Mouse (Mus musculus): ENCODE measurements around the gene Polr2e. TPM values are rescaled to one million over a fixed set of nuclear protein-coding genes. Genes with fewer than 3 reads are reported as not detected.

Gene Polr2e
- polyA plus RNA-seq, 1 experiment from 2014 or later = 220 TPM

DNA sequence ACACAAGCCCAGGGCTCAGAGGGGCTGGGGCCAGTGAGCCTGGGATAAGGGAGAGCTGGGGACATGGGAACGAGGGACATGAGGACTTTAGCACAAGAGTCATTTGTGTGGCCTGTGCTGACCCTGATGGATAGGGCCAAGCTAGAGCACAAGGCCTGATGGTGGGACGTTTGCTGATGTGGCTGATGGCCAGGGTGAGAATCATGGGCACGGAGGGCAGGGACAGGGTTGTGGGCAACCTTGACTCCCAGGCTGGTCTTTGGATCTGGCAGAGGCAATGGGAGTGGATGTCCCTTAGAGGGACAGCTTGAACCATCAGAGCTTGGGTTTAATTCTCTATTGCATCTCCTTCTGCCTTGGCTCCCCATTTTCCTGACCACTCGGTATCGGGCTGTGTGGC, 37.7 kb upstream of the Polr2e start:
- Histone ChIP-seq H3K4me2 (replicated peaks; ENCODE audit: low read depth, low read length) (no peak overlapping the region), H3K4me3 (ENCODE audit: low read depth, low read length) (no peak overlapping the region), H3K27me3 (ENCODE audit: control insufficient read depth, insufficient read depth, low read length) (no peaks in the 10 kb centered on the region), H3K27ac (ENCODE audit: low read length) (no peak overlapping the region), H3K4me1 (ENCODE audit: control insufficient read depth, insufficient read depth, low read length) (0 out of 2 replicates have a peak, but pooled peaks cover 3% of the 10 kb centered on the region), H3K9me3 (ENCODE audit: control insufficient read depth, low read depth, low read length) (no peaks in the 10 kb centered on the region), H3K36me3 (ENCODE audit: control insufficient read depth, insufficient read depth, low read length) (peaks cover 16% of the 10 kb centered on the region), H3K9ac (replicated peaks; ENCODE audit: low read depth, low read length) (no peak overlapping the region)
- no peak for ATAC-seq (ENCODE audit: insufficient number of reproducible peaks, insufficient read depth, low FRiP score, low read depth)
- 86% methylated on average over 5 of the region's 5 CpGs for WGBS

DNA sequence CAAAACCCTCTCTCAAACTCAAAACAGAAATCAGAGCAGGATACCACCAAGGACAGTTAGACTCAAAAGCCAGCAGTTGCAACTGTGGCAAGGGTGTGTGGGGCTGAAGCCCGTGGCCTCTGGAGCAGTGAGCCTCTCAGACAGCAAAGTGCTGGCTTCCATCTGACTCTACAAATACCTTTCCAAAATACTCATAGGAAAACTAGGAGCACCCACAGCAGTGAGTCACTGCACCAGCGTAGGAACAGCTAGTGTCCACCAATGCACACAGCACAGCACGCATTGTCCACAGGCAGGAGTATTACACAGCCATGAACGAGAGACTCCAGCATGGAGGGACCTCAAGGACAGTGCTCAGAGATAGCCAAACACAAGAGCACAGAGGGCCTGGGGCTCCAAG, 36.8 kb upstream of the Polr2e start:
- no peak for ATAC-seq (ENCODE audit: insufficient number of reproducible peaks, insufficient read depth, low FRiP score, low read depth)
- no peaks in the 10 kb centered on the region for H3K9me3 ChIP-seq (ENCODE audit: control insufficient read depth, low read depth, low read length)
- WGBS = 95% methylated on average over 4 of the region's 4 CpGs

DNA sequence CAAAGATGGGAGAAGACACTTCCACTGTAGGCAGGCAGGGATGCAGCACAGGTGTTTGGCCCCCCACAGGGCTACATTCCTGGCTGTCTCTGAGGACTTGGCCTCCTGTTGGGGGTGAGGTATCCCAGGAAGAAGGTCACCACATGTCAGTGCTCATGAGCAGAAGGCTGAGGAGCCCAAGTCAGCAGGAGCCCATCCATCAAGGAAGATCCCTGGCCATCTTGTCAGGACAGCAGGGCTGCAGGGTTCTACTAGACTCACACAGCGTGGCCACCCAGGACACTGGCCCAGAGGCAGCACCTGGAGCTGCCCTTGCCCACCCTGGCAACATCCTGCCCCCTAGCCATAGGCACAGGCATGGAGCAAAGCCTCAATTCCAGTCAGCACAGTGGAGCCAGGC, 36.3 kb upstream of the Polr2e start:
- no peak overlapping the region for H3K4me3 ChIP-seq (ENCODE audit: low read depth, low read length)
- peaks cover 3% of the 10 kb centered on the region for H3K36me3 ChIP-seq (ENCODE audit: control insufficient read depth, insufficient read depth, low read length)
- H3K27me3 ChIP-seq (ENCODE audit: control insufficient read depth, insufficient read depth, low read length) = no peaks in the 10 kb centered on the region
- no peaks in the 10 kb centered on the region for H3K9me3 ChIP-seq (ENCODE audit: control insufficient read depth, low read depth, low read length)
- ATAC-seq (ENCODE audit: insufficient number of reproducible peaks, insufficient read depth, low FRiP score, low read depth) = no peak
- no peak overlapping the region for H3K27ac ChIP-seq (ENCODE audit: low read length)
- no peak overlapping the region for H3K9ac ChIP-seq (replicated peaks; ENCODE audit: low read depth, low read length)
- H3K4me1 ChIP-seq (ENCODE audit: control insufficient read depth, insufficient read depth, low read length) = peaks cover 11% of the 10 kb centered on the region
- H3K4me2 ChIP-seq (replicated peaks; ENCODE audit: low read depth, low read length) = no peak overlapping the region
- 54% methylated on average over 1 of the region's 1 CpGs for WGBS

More for the DNA sequence above, 36.8 kb upstream of the Polr2e start:
- Histone ChIP-seq H3K4me2 (replicated peaks; ENCODE audit: low read depth, low read length) (no peak overlapping the region), H3K9ac (replicated peaks; ENCODE audit: low read depth, low read length) (no peak overlapping the region), H3K36me3 (ENCODE audit: control insufficient read depth, insufficient read depth, low read length) (peaks cover 7% of the 10 kb centered on the region), H3K27me3 (ENCODE audit: control insufficient read depth, insufficient read depth, low read length) (no peaks in the 10 kb centered on the region), H3K4me3 (ENCODE audit: low read depth, low read length) (no peak overlapping the region), H3K4me1 (ENCODE audit: control insufficient read depth, insufficient read depth, low read length) (peaks cover 9% of the 10 kb centered on the region), H3K27ac (ENCODE audit: low read length) (no peak overlapping the region)

DNA sequence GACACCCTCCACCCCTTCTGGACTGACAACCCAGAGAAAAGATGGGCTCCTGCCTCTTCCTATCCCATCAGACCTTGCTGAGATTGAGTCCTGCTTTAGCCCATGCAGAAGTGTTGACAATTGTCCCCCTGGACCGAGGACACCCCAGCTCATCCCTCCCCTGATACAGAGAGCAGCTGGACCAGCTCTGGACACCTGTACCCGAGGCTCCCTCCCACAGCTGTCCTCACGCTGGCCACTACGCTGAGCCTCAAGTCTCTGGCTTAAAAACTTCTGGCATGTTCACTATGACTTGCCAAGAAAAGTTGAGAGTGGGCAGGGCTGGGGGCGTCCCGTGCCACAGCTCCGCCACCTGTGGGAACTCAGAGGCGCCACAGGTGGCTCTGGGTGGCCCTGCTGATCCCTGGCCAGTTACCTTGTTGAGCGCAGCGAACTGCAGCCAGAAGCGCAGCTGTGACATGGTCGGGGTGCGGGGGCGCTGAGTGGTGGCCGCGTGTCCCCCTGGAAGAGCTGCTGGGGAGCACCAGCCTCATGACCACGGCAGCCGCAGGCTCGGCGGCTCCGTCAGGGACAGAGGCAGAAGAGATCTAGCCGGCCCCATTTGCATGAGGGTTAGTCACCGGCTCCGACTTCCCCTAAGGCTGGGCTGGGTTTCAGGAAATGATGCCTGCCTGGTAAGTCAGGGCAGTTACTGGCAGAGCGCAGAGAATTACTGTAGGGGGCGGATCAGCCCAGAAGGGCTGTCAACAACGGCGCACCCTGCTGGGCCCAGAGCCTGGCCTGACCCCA, 35.4 kb upstream of the Polr2e start:
- peak overlapping the region; percentile 18; the same call in 1 of the 2 replicates for H3K4me2 ChIP-seq (replicated peaks; ENCODE audit: low read depth, low read length)
- H3K4me1 ChIP-seq (ENCODE audit: control insufficient read depth, insufficient read depth, low read length) = peaks cover 17% of the 10 kb centered on the region
- H3K36me3 ChIP-seq (ENCODE audit: control insufficient read depth, insufficient read depth, low read length) = no peaks in the 10 kb centered on the region; the same call in none of the 2 replicates
- ATAC-seq (ENCODE audit: insufficient number of reproducible peaks, insufficient read depth, low FRiP score, low read depth) = peak; percentile 37; the same call in 1 of the 2 replicates
- H3K9ac ChIP-seq (replicated peaks; ENCODE audit: low read depth, low read length) = no peak overlapping the region
- H3K27me3 ChIP-seq (ENCODE audit: control insufficient read depth, insufficient read depth, low read length) = no peaks in the 10 kb centered on the region
- H3K27ac ChIP-seq (ENCODE audit: low read length) = no peak overlapping the region
- 0 out of 2 replicates have a peak overlapping the region, but pooled peaks have one; percentile 5 for H3K4me3 ChIP-seq (ENCODE audit: low read depth, low read length)
- H3K9me3 ChIP-seq (ENCODE audit: control insufficient read depth, low read depth, low read length) = no peaks in the 10 kb centered on the region
- 20% methylated on average over 28 of the region's 28 CpGs for WGBS

DNA sequence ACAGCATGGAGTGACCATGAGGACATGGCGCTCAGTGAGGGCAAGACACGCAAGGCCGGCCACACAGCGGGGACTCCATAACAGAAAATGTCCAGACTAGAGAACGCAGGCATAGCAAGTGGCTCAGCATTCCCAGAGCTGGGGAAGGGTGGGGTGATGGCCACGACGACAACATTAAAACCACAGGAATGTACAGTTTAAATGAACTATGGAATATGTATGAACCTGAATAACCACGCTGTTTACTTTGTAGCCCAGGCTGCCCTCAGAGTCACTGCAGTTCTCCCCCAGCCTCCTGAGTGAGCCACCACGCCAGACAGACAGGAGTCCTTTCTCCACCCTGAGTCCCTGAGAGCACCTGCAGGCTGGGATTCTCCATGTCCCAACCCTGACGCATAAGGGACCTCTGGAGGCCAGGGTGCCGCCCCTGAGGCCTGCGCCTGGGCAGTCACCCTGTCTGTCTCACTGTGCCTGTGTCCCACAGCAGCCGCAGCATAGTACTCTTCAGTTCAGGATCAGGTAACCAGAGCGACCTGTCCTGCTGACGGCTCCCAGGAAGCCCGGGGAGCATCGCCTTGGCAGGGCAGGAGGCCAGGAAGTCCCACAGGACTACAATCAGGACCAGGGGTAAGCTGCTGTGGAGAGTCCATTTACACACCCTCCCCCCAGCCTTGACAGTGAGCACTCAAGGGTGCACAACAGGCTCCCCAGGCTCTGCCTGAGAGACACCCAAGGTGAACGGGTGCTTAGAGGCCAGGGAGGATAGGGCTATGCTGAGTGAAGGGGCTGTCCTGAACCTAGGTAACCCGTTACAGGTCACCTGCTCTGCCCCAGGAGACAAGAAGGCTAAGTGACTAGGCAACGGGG, 33.3 kb upstream of the Polr2e start:
- H3K27me3 ChIP-seq (ENCODE audit: control insufficient read depth, insufficient read depth, low read length) = no peaks in the 10 kb centered on the region
- H3K4me1 ChIP-seq (ENCODE audit: control insufficient read depth, insufficient read depth, low read length) = peaks cover 17% of the 10 kb centered on the region
- H3K9me3 ChIP-seq (ENCODE audit: control insufficient read depth, low read depth, low read length) = no peaks in the 10 kb centered on the region
- H3K4me2 ChIP-seq (replicated peaks; ENCODE audit: low read depth, low read length) = no peak overlapping the region
- no peak overlapping the region for H3K27ac ChIP-seq (ENCODE audit: low read length)
- no peak for ATAC-seq (ENCODE audit: insufficient number of reproducible peaks, insufficient read depth, low FRiP score, low read depth)
- no peak overlapping the region for H3K4me3 ChIP-seq (ENCODE audit: low read depth, low read length)
- WGBS = 81% methylated on average over 20 of the region's 20 CpGs
- H3K9ac ChIP-seq (replicated peaks; ENCODE audit: low read depth, low read length) = no peak overlapping the region
- no peaks in the 10 kb centered on the region; the same call in 1 of the 2 replicates for H3K36me3 ChIP-seq (ENCODE audit: control insufficient read depth, insufficient read depth, low read length)

DNA sequence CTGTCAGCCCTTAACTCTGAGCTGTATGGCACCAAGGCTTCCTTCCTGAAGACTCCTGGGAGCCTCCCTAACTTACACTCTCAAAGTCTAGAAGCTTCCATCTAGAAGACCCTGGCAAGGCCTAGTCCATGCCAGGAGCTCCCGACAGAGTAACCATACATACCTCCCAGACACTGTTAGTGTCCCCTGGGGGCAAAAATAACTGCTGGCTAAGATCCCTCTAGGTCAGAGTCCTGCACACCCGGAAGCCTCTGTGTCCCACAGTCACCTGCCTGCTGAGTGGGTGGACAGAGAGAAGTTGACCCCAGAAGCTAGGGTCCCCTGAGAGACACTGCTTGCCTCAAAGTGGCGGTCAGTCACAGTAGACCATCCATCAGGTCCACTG, 31.9 kb upstream of the Polr2e start:
- H3K27ac ChIP-seq (ENCODE audit: low read length) = peak overlapping the region; percentile 84
- H3K9ac ChIP-seq (replicated peaks; ENCODE audit: low read depth, low read length) = no peak overlapping the region
- H3K9me3 ChIP-seq (ENCODE audit: control insufficient read depth, low read depth, low read length) = no peaks in the 10 kb centered on the region
- H3K4me1 ChIP-seq (ENCODE audit: control insufficient read depth, insufficient read depth, low read length) = peaks cover 17% of the 10 kb centered on the region
- no peak overlapping the region for H3K4me2 ChIP-seq (replicated peaks; ENCODE audit: low read depth, low read length)
- ATAC-seq (ENCODE audit: insufficient number of reproducible peaks, insufficient read depth, low FRiP score, low read depth) = no peak
- no peaks in the 10 kb centered on the region; the same call in 1 of the 2 replicates for H3K36me3 ChIP-seq (ENCODE audit: control insufficient read depth, insufficient read depth, low read length)
- 79% methylated on average over 3 of the region's 3 CpGs for WGBS
- no peaks in the 10 kb centered on the region for H3K27me3 ChIP-seq (ENCODE audit: control insufficient read depth, insufficient read depth, low read length)
- no peak overlapping the region for H3K4me3 ChIP-seq (ENCODE audit: low read depth, low read length)

DNA sequence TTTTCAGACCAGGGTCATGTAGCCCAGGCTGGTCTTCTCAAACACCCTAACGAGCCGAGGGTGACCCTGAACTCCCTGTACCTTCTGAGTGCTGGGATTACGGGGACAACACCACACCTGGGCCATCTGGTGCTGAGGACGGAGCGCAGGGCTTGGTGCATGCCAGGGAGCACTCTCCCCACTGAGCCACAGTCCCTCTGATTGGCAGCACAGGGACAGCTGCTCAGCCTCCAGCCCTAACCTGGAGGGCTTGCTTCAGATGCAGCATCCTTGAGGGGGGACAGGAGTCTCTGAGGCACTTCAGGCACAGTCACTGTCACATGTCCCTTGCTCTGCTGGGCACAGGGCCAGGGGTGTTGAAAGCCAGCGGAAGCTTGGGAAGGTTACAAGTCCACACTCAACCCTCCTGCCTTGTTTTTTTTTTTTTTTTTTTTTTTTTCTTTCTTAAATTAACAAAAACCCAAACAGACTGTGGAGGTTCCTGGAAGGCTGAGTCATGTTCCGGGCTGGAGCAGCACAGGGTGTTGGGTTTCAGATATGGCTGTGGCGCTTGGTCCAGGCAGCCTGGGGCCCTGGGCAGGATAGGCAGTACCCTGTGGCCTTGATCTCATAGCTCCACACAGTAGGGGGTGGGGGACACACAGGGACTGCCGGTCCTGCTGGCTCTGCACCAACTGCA, 31.4 kb upstream of the Polr2e start:
- no peak overlapping the region for H3K4me2 ChIP-seq (replicated peaks; ENCODE audit: low read depth, low read length)

DNA sequence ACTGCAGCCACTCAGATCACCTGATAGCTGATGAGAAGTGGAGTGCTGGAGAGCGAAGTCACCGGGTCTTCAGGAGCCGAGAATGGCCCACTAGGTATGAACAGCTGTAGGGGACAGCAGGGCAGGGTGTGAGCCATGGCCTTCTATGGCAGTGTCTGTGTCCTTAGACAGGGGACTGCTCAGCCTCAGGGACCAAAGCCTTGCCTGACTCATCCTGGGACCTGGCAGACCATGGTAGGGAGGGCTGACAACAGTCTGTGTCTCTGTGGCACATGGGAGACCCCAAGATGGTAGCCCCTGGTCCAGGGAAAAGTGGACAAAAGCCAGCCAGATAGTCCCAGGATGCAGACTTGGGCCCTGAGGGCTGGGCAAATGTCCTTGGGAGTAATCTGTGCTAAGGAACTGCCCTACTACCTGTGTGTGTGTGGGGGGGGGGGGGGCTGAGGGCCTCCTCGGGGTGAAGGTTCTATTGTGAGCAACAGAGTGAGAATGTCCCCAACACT, 30.4 kb upstream of the Polr2e start:
- Histone ChIP-seq H3K9ac (replicated peaks; ENCODE audit: low read depth, low read length) (no peak overlapping the region), H3K4me3 (ENCODE audit: low read depth, low read length) (no peak overlapping the region), H3K36me3 (ENCODE audit: control insufficient read depth, insufficient read depth, low read length) (peaks cover 1% of the 10 kb centered on the region; the same call in 1 of the 2 replicates), H3K27me3 (ENCODE audit: control insufficient read depth, insufficient read depth, low read length) (no peaks in the 10 kb centered on the region), H3K27ac (ENCODE audit: low read length) (no peak overlapping the region), H3K4me1 (ENCODE audit: control insufficient read depth, insufficient read depth, low read length) (peaks cover 15% of the 10 kb centered on the region), H3K4me2 (replicated peaks; ENCODE audit: low read depth, low read length) (no peak overlapping the region), H3K9me3 (ENCODE audit: control insufficient read depth, low read depth, low read length) (no peaks in the 10 kb centered on the region)
- WGBS = 91% methylated on average over 4 of the region's 4 CpGs
- ATAC-seq (ENCODE audit: insufficient number of reproducible peaks, insufficient read depth, low FRiP score, low read depth) = no peak

More for the DNA sequence above, 31.4 kb upstream of the Polr2e start:
- Histone ChIP-seq H3K4me1 (ENCODE audit: control insufficient read depth, insufficient read depth, low read length) (peaks cover 17% of the 10 kb centered on the region), H3K27me3 (ENCODE audit: control insufficient read depth, insufficient read depth, low read length) (no peaks in the 10 kb centered on the region), H3K36me3 (ENCODE audit: control insufficient read depth, insufficient read depth, low read length) (no peaks in the 10 kb centered on the region; the same call in 1 of the 2 replicates), H3K4me3 (ENCODE audit: low read depth, low read length) (no peak overlapping the region), H3K9ac (replicated peaks; ENCODE audit: low read depth, low read length) (no peak overlapping the region), H3K27ac (ENCODE audit: low read length) (peak overlapping the region; percentile 84), H3K9me3 (ENCODE audit: control insufficient read depth, low read depth, low read length) (no peaks in the 10 kb centered on the region)
- ATAC-seq (ENCODE audit: insufficient number of reproducible peaks, insufficient read depth, low FRiP score, low read depth) = peak; percentile 86
- WGBS = 60% methylated on average over 9 of the region's 9 CpGs

Measured in stomach, embryonic 14.5 days (tissue).